Mouse (Mus musculus) C2C12 (cell line): ENCODE measurements around the gene Srbd1.

Experiments used
- CEBPB ChIP-seq: IDR thresholded peaks from one replicate; pipeline ENCODE4 v1.6.1; 2011; ENCODE audit warnings: low read depth, mild to moderate bottlenecking, control low read depth, moderate library complexity
- CTCF ChIP-seq: IDR thresholded peaks from one replicate; pipeline ENCODE4 v1.5.1; 2011; ENCODE audit not compliant: control insufficient read depth, insufficient read depth, insufficient read length
- FOSL1 ChIP-seq: IDR thresholded peaks from one replicate; pipeline ENCODE4 v1.8.0; 2011; ENCODE audit warnings: mild to moderate bottlenecking, low read length; ENCODE audit not compliant: poor library complexity, insufficient read depth, severe bottlenecking
- MYOD1 ChIP-seq: IDR thresholded peaks from one replicate; pipeline ENCODE4 v1.6.1; 2011; ENCODE audit warnings: low read depth; ENCODE audit not compliant: control insufficient read depth, insufficient read length
- MYOG ChIP-seq: IDR thresholded peaks from one replicate; pipeline ENCODE4 v1.6.1; 2011; ENCODE audit not compliant: control insufficient read depth, insufficient read length; ENCODE audit errors: extremely low read depth
- USF1 ChIP-seq: IDR thresholded peaks from one replicate; pipeline ENCODE4 v1.6.1; 2011; ENCODE audit warnings: low read depth, mild to moderate bottlenecking, control low read depth, moderate library complexity

DNA sequence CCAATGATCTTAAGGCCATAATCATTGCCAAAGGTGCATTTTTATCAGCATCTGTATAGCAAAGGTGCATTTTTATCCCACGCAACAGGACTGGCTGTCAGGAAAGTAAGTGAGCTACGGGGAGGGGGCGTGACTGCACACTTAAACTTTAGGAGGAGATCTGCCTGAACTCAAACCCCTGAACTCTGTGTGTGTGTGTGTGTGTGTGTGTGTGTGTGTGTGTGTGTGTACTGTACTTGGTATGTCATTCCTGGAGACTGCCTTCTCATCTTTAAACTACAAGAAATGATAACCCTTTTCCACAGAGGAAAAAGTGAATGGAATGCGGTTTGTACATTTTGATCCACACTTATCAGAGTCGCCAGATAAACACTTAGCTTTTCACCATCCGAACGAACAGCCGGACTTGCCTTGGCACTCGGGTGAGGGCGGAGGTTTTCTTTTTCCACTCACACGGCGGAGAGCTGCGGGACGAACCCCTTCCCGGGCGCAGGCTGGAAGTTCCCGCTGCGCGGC, 21.1 kb upstream of the Srbd1 start:
- TF ChIP-seq CTCF (no peak), MYOG (no peak), CEBPB (no peak), USF1 (no peak), MYOD1 (no peak), FOSL1 (no peak)
